Mouse (Mus musculus): ENCODE data around the gene Tjp2.

Tjp2 gene

DNA sequence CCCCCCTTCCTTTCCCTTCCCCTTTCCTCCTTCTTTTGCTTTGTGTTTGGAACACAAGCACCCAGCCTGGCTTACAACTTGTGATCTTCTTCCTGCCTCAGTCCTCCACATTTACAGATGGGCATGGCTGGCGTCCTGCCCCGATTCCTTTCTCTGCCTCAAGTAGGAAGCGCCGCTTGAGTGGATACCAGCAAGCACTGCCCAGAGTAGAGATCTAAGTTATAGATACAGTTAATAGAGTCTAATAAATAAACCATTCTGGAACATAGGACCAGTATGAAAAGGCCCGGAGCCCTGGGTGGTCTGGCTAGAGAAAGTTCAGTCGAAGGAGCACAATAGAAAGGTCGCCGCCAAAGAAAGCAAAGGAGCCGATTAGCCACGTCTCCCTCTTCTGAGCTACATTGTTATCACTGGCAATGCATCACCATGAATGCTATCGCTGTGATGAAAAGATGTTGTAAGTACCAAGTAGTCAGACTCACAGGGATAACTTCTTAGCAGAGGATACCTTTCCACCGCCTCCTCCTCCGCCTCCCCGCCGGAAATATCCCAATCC is 41.1 kb downstream of the Tjp2 start:
- in situ Hi-C loops (cut with MboI; ENCODE audit: low sequenced_read_pairs), result no loop called here

DNA sequence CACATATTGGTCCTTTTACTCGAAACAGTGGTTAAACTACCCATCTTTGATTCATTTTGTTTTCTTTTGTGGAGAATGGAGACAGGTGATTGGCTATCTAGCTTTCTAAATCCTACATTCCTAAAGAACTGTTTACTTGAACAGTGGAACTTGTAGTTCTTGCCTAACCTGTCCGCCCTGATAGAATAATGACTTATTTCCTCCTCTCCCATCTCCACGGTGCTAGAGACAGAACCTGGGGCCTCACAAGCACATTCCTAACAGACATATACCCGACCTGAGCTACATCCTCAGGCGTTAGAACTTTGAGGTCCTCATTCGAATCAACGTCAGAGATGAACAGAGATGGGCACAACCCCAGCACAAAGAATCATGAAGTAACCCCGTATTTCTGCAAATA is 44.4 kb downstream of the Tjp2 start:
- in situ Hi-C loops (cut with MboI; ENCODE audit: low sequenced_read_pairs), result no loop called here

DNA sequence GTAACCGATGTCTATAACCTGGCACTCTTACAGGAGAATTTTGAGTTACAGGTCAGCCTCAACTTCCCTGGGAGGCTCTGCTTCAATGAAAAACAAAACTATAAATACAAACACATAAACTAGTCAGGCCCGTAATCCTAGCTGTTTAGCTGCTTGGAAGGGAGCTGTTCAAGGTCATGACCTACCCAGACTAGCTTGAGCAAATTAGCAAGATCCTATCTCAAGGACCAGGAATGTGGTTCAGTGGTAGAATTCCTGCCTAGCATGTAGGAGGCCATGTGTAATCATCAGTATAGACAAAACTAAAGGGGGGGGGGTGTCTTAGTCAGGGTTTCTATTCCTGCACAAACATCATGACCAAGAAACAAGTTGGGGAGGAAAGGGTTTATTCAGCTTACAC is 46.7 kb downstream of the Tjp2 start:
- in situ Hi-C loops (cut with MboI; ENCODE audit: low sequenced_read_pairs), result no loop called here

DNA sequence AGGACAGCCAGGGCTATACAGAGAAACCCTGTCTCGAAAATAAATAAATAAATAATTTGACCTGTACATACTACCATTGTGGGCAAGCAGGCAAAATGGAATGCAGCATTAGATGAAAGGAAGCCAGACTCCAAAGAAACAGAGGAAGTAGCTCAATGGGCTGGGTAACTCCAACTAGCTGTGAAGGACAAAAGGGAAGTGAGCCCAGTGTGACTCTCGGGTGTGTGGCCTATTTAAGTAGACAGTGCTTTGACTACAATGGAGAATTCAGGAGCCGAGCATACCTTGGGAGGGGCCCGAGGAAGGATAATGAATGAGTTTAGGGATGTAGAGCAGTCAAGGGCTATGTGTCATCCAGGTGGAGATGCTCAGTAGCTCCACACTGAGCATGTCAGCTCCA is 48.1 kb downstream of the Tjp2 start:
- in situ Hi-C loops (cut with MboI; ENCODE audit: low sequenced_read_pairs), result no loop called here

DNA sequence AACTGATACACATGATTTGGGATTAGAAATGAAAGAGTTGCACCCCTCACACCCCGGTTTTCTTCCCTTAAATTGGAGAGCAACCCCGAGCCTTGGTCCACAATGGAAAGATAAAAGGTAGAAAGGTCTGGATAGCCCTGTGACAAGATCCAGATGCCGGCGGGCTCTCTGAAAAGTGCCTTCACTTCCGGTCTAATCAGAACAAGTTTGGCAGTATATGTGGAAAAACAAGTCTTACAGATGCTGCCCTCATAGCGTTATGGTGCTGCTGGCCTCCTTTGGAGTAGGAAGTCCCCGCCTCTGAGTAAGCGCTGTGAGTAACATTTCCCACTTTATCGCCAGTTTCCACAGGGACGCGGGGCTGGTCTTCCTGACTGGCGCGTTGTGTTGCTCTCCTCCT is 49.9 kb downstream of the Tjp2 start:
- in situ Hi-C loops (cut with MboI; ENCODE audit: low sequenced_read_pairs), result no loop called here

DNA sequence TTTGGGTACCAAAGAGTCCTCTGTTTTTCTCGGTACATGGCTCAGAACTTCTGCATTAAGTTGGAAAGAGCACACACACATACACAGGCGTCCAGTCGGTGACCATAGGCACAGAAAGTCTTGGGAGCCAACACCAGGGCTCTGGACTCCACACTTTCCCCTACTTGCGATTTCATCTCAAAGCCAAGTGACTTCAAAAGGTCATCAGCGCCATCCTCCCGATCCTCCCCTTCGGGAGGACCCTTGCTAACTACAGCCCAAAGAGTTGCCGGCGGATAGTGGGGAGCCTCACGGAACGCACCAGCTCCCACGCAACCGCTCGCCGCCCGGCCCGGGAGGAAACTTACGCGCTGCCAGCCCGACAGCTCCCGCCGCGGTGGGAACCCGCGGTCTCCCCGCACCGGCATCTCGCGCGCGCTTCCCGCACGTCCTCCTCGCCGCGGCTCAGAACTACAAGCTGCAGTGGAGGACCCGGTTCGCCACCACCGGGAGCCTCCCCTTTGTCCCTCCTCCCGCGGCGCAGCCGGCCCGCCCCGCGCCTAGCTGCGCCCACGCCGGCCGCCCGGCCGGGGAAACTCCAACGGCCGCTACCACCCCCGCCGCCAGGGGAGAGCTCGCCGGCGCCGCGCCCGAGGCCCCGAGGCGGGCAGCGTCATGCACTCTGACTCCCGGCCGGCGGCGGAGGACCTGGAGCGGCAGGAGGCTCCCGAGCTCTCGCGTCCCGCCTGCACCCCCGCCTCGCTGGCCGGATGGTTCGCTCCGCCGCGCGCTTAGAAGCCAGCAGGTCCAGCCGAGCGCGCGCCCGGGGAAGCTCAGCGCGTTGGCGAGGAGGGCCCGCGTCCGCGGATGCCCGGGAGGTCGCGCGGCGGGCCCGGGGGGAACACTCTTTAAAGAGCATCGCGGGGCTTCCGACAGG is 51.0 kb downstream of the Tjp2 start:
- in situ Hi-C loops (cut with MboI; ENCODE audit: low sequenced_read_pairs), result no loop called here

DNA sequence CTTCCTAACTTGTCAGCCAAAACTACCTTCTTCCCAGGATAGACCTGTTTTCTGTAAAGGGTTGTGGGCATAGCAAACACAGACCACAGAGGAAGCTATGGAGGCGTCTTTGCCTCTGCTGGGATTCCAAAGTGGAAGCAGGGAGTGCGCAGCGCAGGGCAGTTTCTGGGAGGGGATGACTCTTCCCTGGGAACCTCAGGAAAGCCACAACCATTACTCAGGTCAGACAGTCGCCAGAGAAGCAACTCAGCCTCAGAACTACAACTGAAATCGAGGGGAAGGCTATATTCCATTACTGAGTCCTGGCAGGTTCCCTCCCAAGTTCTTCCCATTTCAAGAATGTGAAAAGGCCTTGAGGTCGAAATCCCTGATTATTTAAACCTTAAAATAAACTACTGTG is 51.8 kb downstream of the Tjp2 start:
- in situ Hi-C loops (cut with MboI; ENCODE audit: low sequenced_read_pairs), result no loop called here

DNA sequence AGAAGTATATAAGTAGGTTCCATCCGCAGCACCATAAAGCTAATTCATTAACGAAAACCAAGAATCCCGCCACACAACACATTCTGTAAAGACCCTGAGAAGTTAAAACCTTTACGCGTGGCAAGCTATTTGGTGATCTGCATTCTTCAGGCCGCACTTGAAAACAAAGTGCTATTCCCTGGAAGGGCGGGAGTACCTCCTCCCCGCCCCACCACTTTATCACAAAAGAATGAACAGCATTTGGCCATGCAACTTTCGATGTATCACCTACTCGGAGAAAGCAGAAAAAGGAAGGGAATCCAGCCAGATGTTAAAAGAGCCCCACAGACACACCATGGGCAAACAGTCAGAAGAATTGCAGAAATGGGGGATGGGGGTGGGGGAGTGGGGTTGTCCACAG is 56.3 kb downstream of the Tjp2 start:
- in situ Hi-C loops (cut with MboI; ENCODE audit: low sequenced_read_pairs), result no loop called here

DNA sequence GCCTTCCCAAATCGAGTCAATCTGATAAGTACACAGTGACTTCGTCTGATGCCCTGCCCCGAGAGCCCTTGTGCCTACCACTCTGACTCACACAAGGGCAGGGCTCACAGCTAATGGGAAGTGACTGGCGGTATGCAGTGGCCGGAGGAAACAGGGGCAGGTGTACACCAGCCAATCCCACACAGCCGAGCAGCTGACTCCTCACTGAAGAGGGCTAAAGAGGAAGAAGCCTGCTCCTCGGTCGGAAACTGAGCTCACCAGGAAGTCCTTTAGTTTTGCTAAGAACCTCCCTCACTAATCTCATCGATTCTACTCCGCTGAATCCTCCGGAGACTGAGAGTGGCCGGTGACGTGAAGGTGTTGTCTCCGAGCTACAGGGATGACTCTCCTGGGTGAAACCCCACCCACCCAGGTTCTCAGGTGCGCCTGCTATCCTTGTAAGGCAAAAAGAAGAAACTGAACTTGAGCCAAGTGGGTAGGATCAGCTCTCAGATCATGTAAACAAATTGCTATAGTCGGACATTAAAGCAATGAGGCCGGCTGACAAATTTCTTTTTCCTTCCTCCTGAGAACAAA is 58.2 kb downstream of the Tjp2 start:
- in situ Hi-C loops (cut with MboI; ENCODE audit: low sequenced_read_pairs), result no loop called here

DNA sequence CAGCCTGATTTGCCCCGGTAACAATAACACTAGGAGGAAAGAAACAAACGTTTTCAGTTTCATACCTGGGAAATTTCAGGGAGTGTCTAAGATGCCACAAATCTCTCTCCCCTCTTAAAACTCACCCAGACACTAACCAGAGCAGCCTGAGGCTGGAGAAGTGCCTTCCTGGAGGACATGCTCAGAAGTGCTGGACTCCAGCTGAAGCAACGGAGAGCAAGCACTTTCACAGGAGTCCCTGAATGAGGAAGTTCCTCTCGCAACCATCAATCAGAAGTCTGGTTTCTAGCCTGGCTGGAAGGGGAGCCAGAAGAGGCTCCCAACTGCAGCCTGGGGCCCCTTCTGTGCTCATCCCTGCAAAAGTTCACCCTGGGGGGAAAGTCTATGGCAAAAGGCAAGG is 60.9 kb downstream of the Tjp2 start:
- in situ Hi-C loops (cut with MboI; ENCODE audit: low sequenced_read_pairs), result no loop called here

DNA sequence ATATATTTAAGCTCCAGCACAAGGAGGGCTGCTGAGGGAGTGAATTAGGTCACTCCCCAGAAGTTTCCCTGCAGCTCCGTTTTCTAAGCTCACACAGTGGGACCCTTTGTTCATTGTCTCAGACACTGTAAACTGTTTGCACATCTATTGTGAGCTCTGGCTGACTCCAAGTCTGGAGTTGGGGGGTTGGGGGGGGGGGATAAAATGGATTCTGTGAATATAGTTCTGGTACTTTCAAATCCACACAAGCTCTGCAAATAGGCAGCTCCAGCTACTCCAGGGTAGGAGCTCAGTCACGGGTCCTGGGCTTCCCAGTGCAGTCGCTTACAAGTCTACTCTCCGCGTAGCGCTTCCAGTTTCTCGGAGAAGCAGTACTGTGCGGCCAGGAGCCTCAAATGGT is 64.4 kb downstream of the Tjp2 start:
- in situ Hi-C loops (cut with MboI; ENCODE audit: low sequenced_read_pairs), result no loop called here

DNA sequence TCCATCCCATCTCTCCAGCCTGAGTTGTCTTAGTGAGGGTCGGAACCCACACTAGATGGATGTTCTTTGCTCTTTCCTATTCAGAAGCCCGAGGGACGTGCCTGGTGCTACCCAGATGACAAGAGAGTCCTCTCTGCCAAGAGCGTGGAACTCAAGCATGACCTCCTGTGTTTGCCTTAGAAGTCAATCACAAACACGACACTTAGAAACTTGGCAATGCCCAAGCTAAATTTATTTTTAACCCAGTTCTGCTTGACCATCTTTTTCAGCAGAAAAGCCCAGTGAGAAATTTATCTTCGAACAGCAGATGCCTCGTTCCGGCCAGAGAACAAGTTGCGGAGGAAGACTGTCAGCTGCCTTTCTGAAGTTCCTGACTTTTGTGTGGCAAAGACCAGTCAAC is 65.1 kb downstream of the Tjp2 start:
- in situ Hi-C loops (cut with MboI; ENCODE audit: low sequenced_read_pairs), result no loop called here

DNA sequence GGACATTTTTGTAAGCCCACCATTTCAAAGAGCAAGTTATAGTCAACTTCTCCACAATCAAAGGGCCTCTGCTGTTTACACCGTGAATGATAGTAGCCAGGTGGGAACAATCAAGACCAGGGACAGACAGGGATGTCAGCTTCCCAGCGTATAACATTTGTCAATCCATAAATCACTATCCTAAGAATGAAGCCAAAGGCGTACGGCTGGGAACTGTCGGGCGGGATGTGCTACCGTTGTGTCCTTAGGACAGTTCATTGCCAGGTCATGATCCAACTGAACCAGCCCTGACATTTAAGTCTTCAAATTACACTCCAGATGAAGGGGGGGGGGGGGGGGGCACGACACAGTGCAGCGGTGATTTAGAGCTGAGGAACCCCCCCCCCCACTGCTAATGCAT is 65.5 kb downstream of the Tjp2 start:
- in situ Hi-C loops (cut with MboI; ENCODE audit: low sequenced_read_pairs), result no loop called here

DNA sequence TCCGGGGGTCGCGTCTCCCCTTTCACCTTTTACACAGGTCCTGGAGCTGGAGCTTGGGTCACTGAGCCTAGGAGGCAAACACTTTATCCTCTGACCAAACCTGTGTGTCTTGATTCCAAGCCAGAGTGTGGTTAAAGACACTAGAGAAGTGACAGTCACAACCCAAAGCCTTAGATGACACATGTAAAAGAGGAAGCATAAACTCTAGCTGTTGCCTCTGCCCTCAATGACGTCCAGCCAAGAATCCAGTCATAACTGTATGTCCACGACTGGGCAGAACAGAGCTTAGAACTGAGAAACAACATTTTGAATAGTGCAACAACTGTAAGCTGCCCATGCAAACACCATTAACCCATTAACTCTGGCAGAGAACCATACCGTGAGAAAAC is 68.8 kb downstream of the Tjp2 start:
- in situ Hi-C loops (cut with MboI; ENCODE audit: low sequenced_read_pairs), result no loop called here

DNA sequence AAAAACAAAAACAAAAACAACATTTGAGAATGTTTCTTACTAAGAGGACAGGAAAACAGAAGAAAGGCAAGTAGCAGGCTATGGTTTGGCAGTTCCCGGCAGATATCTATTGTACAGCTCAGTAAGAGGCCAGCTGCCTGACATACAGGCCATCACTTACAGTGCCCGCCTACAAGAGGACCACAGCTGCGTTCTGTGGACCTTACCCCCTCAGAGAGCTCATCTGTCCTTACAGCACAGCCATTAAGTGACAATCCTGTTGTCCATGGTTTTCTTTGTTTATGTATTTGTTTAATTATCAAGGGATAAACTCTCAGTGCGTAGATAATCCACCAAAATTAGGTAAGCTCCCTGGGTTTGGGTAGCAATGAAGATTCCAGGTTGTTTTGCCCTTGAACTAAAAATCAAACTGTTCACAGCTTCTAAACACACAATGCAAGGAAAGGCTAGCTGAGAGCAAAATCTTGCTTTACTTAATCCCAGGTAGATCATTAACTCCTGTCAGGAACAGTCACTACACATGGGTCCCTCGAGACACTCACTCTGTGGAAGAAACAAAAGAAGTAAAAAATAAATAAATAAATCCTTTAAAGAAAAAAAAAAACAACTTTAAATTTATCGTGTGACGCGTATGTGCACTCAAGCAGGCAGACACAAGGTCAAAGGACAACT is 69.3 kb downstream of the Tjp2 start:
- in situ Hi-C loops (cut with MboI; ENCODE audit: low sequenced_read_pairs), result no loop called here

DNA sequence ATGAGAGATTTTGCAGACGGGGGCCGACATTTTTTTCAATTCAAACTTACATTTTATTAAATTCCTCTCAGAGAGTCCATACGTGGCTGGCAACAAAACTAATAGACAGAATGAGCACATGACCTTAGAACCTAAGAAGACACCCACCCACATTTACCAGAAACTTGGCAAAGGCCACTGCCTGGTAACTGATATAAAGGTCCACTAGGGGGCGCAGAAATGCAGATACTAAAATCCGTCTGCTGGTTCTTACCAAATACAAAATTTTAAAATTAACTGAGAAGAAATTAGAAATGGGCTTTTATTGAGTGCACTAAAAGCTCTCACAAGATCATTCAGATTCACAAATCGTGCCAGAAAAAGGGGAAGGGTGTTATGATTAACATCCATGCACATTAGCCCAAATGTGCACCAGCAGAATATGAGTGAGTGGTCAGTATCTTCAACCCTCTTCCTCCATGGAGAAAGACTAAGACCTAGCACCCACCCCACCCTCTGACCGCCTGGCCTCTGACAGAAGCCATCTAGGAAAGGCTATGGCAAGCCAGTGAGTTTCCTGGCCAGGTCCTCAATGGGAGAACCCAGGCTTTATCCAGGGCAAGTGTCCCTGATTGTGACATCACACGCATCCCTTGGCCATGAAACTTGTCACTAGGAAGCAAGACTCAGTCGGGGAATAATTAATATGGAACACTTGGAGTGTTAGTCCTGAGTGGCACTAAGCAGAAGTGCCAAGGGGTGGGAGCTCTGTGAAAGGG is 71.4 kb downstream of the Tjp2 start:
- in situ Hi-C loops (cut with MboI; ENCODE audit: low sequenced_read_pairs), result no loop called here

DNA sequence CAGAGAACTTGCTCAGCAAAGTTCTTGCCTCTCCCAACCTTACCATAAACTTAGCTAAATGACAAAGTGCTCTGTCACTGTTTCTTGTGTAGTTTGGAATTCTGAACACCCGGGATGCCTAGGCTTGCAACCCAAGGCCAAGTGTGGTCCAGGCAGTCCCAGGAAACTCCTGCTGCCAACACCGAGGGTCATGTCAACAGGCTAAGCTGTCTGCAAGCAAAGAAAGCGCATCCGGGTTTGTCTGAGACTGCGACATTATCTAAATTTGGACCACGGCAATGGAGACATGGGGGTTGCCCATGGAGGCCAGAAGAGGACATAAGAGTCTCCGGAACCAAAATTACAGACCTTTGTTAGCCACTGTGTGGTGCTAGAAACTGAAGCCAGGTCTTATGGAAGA is 80.8 kb downstream of the Tjp2 start:
- in situ Hi-C loops (cut with MboI; ENCODE audit: low sequenced_read_pairs), result no loop called here

DNA sequence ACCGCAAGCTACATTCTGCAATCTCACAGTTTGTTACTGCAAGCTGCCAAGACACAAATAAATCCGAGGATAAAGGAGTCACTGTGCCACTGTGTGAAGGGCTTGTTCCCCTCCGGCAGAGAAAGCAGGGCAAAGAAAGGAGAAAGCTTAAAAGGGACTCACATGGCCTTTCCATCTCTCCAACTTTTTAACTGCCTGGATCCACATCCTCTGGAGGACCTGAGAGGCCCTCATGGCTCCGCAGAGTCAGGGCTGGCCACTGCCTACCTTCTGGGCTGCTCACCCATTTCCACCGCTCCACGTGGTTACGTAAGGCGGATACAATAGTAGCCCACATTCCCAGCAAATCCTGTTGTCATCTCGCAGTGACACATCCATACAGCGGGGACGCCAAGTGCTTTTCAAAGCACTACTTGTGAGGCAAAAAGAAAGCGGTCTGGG is 82.2 kb downstream of the Tjp2 start:
- in situ Hi-C loops (cut with MboI; ENCODE audit: low sequenced_read_pairs), result no loop called here

DNA sequence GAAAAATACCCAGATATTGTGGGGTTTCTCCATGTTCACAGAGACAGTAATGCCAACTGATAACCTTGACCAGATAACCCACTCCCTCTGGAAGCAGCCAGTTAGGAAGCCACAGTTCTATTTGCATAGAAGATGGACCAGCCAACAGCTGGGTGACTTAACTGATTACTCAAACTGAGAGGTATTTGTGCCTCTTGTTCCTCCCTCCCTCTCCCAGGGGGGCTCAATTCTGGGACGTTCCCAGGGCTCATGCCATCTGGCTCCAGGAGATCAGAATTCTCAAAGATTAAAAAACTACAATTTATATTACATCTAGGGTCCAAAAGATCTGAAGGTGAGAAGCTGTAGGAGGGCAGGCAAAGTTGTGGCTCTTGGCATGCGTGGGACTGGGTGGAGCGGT is 84.5 kb downstream of the Tjp2 start:
- in situ Hi-C loops (cut with MboI; ENCODE audit: low sequenced_read_pairs), result no loop called here

DNA sequence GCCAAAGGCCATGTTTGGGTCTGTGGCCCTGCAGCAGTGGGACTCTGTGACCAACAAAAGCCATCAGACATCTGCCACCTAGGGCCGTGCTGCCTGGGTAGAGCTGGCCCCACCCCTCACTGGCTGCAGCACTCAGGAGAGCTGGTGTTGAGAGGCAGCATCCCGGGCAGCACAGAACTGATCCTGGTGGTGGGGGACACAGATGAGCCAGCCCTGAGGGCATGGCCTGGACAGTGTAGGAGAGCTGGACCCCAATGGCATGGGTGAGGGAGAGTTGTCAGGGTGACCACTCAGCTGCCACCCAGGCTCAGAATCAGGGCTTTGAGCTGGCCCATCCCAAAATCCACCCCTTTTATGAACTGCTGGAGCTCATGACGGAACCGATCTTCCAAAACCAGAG is 87.4 kb downstream of the Tjp2 start:
- in situ Hi-C loops (cut with MboI; ENCODE audit: low sequenced_read_pairs), result no loop called here

DNA sequence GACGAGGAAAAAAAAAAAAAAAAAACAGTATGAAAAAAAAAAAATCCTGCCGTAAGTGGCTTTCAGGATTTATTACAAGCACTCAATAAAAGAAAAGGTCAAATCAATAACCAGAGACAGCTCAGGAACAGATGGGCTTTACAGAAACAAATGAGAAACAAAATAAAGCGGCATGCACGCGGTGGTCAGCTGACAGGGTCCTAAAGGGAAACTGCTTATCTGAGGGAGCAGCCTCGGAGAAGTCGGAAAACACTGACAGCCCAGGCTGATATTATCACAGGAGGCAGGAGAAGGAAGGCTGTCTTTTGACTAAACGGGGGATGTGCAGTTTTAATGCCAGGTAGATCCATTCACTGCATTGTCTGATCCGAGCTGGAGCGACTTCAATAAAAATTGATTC is 89.8 kb downstream of the Tjp2 start:
- in situ Hi-C loops (cut with MboI; ENCODE audit: low sequenced_read_pairs), result no loop called here
